Mouse (Mus musculus) kidney, adult 11 months (tissue): ENCODE measurements around the gene Rsl1d1.
A peak's percentile ranks its signal among the peaks of the same experiment; 100 is the strongest.

Experiments
- DNase-seq: peaks from one replicate; pipeline ENCODE4 v3.0.0; 2022

Rsl1d1 gene

GRCm38 (mm10) chr16:11202571-11203554 is at the start of gene Rsl1d1:
Gene Rsl1d1, minus strand, starts transcription at chr16:11203331.
- peak; percentile 89 for DNase-seq

GRCm38 (mm10) chr16:11247791-11248190 is 44.7 kb upstream of the Rsl1d1 start:
- DNase-seq = no peak

- DNase-seq = no peak
Observed at GRCm38 (mm10) chr16:11245767-11246166, 42.6 kb upstream of the Rsl1d1 start.

- DNase-seq = peak; percentile 18
Observed at GRCm38 (mm10) chr16:11242401-11242800, 39.3 kb upstream of the Rsl1d1 start.

- no peak for DNase-seq
Observed at GRCm38 (mm10) chr16:11217801-11218200, 14.7 kb upstream of the Rsl1d1 start.

- no peak for DNase-seq
Observed at GRCm38 (mm10) chr16:11203600-11204390, 664 bp upstream of the Rsl1d1 start.

GRCm38 (mm10) chr16:11201740-11202394 is 1.3 kb downstream of the Rsl1d1 start:
- no peak for DNase-seq

- no peak for DNase-seq
Observed at GRCm38 (mm10) chr16:11200247-11200646, 2.9 kb downstream of the Rsl1d1 start.

GRCm38 (mm10) chr16:11198467-11198866 is 4.7 kb downstream of the Rsl1d1 start:
- DNase-seq = no peak

- DNase-seq = no peak
Observed at GRCm38 (mm10) chr16:11197052-11197451, 6.1 kb downstream of the Rsl1d1 start.

GRCm38 (mm10) chr16:11193231-11193630 is 9.9 kb downstream of the Rsl1d1 start:
- DNase-seq = no peak

- no peak for DNase-seq
Observed at GRCm38 (mm10) chr16:11190150-11190549, 13.0 kb downstream of the Rsl1d1 start.

- no peak for DNase-seq
Observed at GRCm38 (mm10) chr16:11177404-11177803, 25.7 kb downstream of the Rsl1d1 start.

GRCm38 (mm10) chr16:11176884-11177244 is 26.3 kb downstream of the Rsl1d1 start:
- DNase-seq = no peak

GRCm38 (mm10) chr16:11176208-11176883 is 26.8 kb downstream of the Rsl1d1 start, which contains the start of gene Zc3h7a:
Gene Zc3h7a, minus strand, starts transcription at chr16:11176393.
- DNase-seq = peak; percentile 89

- peak; percentile 71 for DNase-seq
Observed at GRCm38 (mm10) chr16:11175489-11176207, 27.5 kb downstream of the Rsl1d1 start.

- no peak for DNase-seq
Observed at GRCm38 (mm10) chr16:11175100-11175488, 28.0 kb downstream of the Rsl1d1 start.

GRCm38 (mm10) chr16:11174671-11175081 is 28.5 kb downstream of the Rsl1d1 start:
- DNase-seq = peak; percentile 51

- no peak for DNase-seq
Observed at GRCm38 (mm10) chr16:11171679-11172078, 31.5 kb downstream of the Rsl1d1 start.

- DNase-seq = no peak
Observed at GRCm38 (mm10) chr16:11166431-11166830, 36.7 kb downstream of the Rsl1d1 start.

- DNase-seq = peak; percentile 20
Observed at GRCm38 (mm10) chr16:11164695-11165255, 38.4 kb downstream of the Rsl1d1 start.
